Mouse (Mus musculus): ENCODE data around the gene Ehd2. TPM values are rescaled to one million over a fixed set of nuclear protein-coding genes. Genes with fewer than 3 reads are reported as not detected.

Gene Ehd2
- polyA plus RNA-seq, 1 experiment from 2014 or later = 67.1 TPM

- peaks cover 18% of the 10 kb centered on the region for H3K4me1 ChIP-seq (ENCODE audit: control insufficient read depth, insufficient read depth, low read length)
- H3K27me3 ChIP-seq (replicated peaks; ENCODE audit: control insufficient read depth, insufficient read depth, low read length) = no peaks in the 10 kb centered on the region
- 84% methylated on average over 8 of the region's 8 CpGs for WGBS
- no peak overlapping the region for H3K4me2 ChIP-seq (ENCODE audit: low read depth, low read length)
- no peak for ATAC-seq (ENCODE audit: low read depth)
- no peaks in the 10 kb centered on the region for H3K9me3 ChIP-seq (ENCODE audit: control insufficient read depth, low read length)
- H3K27ac ChIP-seq (replicated peaks; ENCODE audit: low read depth, low read length) = no peak overlapping the region
- no peak overlapping the region for H3K4me3 ChIP-seq (ENCODE audit: low read depth, low read length)
- no peak overlapping the region for H3K9ac ChIP-seq (ENCODE audit: low read depth, low read length)
- H3K36me3 ChIP-seq (ENCODE audit: control insufficient read depth, insufficient read depth, low read length) = peaks cover 41% of the 10 kb centered on the region
- no peak for DNase-seq (ENCODE audit: low spot score)
Measured at GRCm38 (mm10) chr7:15968322-15968721, 955 bp upstream of the Ehd2 start.

- no peak for DNase-seq (ENCODE audit: low spot score)
- Histone ChIP-seq H3K4me1 (ENCODE audit: control insufficient read depth, insufficient read depth, low read length) (peaks cover 35% of the 10 kb centered on the region), H3K9ac (ENCODE audit: low read depth, low read length) (peak overlapping the region; percentile 75), H3K4me3 (ENCODE audit: low read depth, low read length) (peak overlapping the region; percentile 52), H3K36me3 (ENCODE audit: control insufficient read depth, insufficient read depth, low read length) (peaks cover 23% of the 10 kb centered on the region), H3K4me2 (ENCODE audit: low read depth, low read length) (peak overlapping the region; percentile 59), H3K27ac (replicated peaks; ENCODE audit: low read depth, low read length) (0 out of 2 replicates have a peak overlapping the region, but pooled peaks have one; percentile 48), H3K27me3 (replicated peaks; ENCODE audit: control insufficient read depth, insufficient read depth, low read length) (no peaks in the 10 kb centered on the region), H3K9me3 (ENCODE audit: control insufficient read depth, low read length) (no peaks in the 10 kb centered on the region)
- 73% methylated on average over 3 of the region's 3 CpGs for WGBS
- no peak for ATAC-seq (ENCODE audit: low read depth)
Measured at GRCm38 (mm10) chr7:15966489-15966888, 878 bp downstream of the Ehd2 start.

GRCm38 (mm10) chr7:15963798-15964652 is 3.3 kb downstream of the Ehd2 start:
- peak overlapping the region; percentile 9; the same call in 1 of the 2 replicates for H3K9ac ChIP-seq (ENCODE audit: low read depth, low read length)
- DNase-seq (ENCODE audit: low spot score) (no peak), ATAC-seq (ENCODE audit: low read depth) (no peak)
- H3K4me2 ChIP-seq (ENCODE audit: low read depth, low read length) = 0 out of 2 replicates have a peak overlapping the region, but pooled peaks have one; percentile 41
- no peaks in the 10 kb centered on the region for H3K27me3 ChIP-seq (replicated peaks; ENCODE audit: control insufficient read depth, insufficient read depth, low read length)
- H3K4me1 ChIP-seq (ENCODE audit: control insufficient read depth, insufficient read depth, low read length) = peaks cover 41% of the 10 kb centered on the region
- H3K36me3 ChIP-seq (ENCODE audit: control insufficient read depth, insufficient read depth, low read length) = peaks cover 20% of the 10 kb centered on the region
- WGBS = 83% methylated on average over 32 of the region's 32 CpGs
- peak overlapping the region; percentile 89 for H3K27ac ChIP-seq (replicated peaks; ENCODE audit: low read depth, low read length)
- H3K9me3 ChIP-seq (ENCODE audit: control insufficient read depth, low read length) = no peaks in the 10 kb centered on the region
- no peak overlapping the region for H3K4me3 ChIP-seq (ENCODE audit: low read depth, low read length)

GRCm38 (mm10) chr7:15962311-15963288 is 4.8 kb downstream of the Ehd2 start:
- H3K9ac ChIP-seq (ENCODE audit: low read depth, low read length) = peak overlapping the region; percentile 34

GRCm38 (mm10) chr7:15961798-15962197 is 5.6 kb downstream of the Ehd2 start:
- no peak for ATAC-seq (ENCODE audit: low read depth)
- Histone ChIP-seq H3K4me2 (ENCODE audit: low read depth, low read length) (peak overlapping the region; percentile 41; the same call in 1 of the 2 replicates), H3K4me1 (ENCODE audit: control insufficient read depth, insufficient read depth, low read length) (peaks cover 41% of the 10 kb centered on the region), H3K4me3 (ENCODE audit: low read depth, low read length) (no peak overlapping the region), H3K27me3 (replicated peaks; ENCODE audit: control insufficient read depth, insufficient read depth, low read length) (no peaks in the 10 kb centered on the region), H3K9ac (ENCODE audit: low read depth, low read length) (no peak overlapping the region), H3K27ac (replicated peaks; ENCODE audit: low read depth, low read length) (peak overlapping the region; percentile 89), H3K36me3 (ENCODE audit: control insufficient read depth, insufficient read depth, low read length) (peaks cover 41% of the 10 kb centered on the region), H3K9me3 (ENCODE audit: control insufficient read depth, low read length) (no peaks in the 10 kb centered on the region)
- DNase-seq (ENCODE audit: low spot score) = no peak
- 79% methylated on average over 7 of the region's 7 CpGs for WGBS

More at GRCm38 (mm10) chr7:15962311-15963288, 4.8 kb downstream of the Ehd2 start:
- ATAC-seq (ENCODE audit: low read depth) (peak; percentile 86), DNase-seq (ENCODE audit: low spot score) (peak; percentile 94)
- Histone ChIP-seq H3K4me3 (ENCODE audit: low read depth, low read length) (peak overlapping the region; percentile 5; the same call in 1 of the 2 replicates), H3K27ac (replicated peaks; ENCODE audit: low read depth, low read length) (peak overlapping the region; percentile 89), H3K36me3 (ENCODE audit: control insufficient read depth, insufficient read depth, low read length) (peaks cover 34% of the 10 kb centered on the region), H3K27me3 (replicated peaks; ENCODE audit: control insufficient read depth, insufficient read depth, low read length) (no peaks in the 10 kb centered on the region), H3K9me3 (ENCODE audit: control insufficient read depth, low read length) (no peaks in the 10 kb centered on the region), H3K4me2 (ENCODE audit: low read depth, low read length) (peak overlapping the region; percentile 41), H3K4me1 (ENCODE audit: control insufficient read depth, insufficient read depth, low read length) (peaks cover 41% of the 10 kb centered on the region)
- 8% methylated on average over 12 of the region's 12 CpGs for WGBS

- H3K9ac ChIP-seq (ENCODE audit: low read depth, low read length) = no peak overlapping the region
- ATAC-seq (ENCODE audit: low read depth) (no peak), DNase-seq (ENCODE audit: low spot score) (no peak)
- no peak overlapping the region for H3K4me2 ChIP-seq (ENCODE audit: low read depth, low read length)
- 45% methylated on average over 4 of the region's 4 CpGs for WGBS
- H3K9me3 ChIP-seq (ENCODE audit: control insufficient read depth, low read length) = no peaks in the 10 kb centered on the region
- H3K36me3 ChIP-seq (ENCODE audit: control insufficient read depth, insufficient read depth, low read length) = peaks cover 47% of the 10 kb centered on the region
- no peak overlapping the region for H3K4me3 ChIP-seq (ENCODE audit: low read depth, low read length)
- H3K27ac ChIP-seq (replicated peaks; ENCODE audit: low read depth, low read length) = peak overlapping the region; percentile 89; the same call in 1 of the 2 replicates
- H3K27me3 ChIP-seq (replicated peaks; ENCODE audit: control insufficient read depth, insufficient read depth, low read length) = no peaks in the 10 kb centered on the region
- peaks cover 37% of the 10 kb centered on the region for H3K4me1 ChIP-seq (ENCODE audit: control insufficient read depth, insufficient read depth, low read length)
Measured at GRCm38 (mm10) chr7:15961239-15961638, 6.1 kb downstream of the Ehd2 start.

- no peak overlapping the region for H3K27ac ChIP-seq (replicated peaks; ENCODE audit: low read depth, low read length)
- peaks cover 37% of the 10 kb centered on the region for H3K4me1 ChIP-seq (ENCODE audit: control insufficient read depth, insufficient read depth, low read length)
- H3K4me3 ChIP-seq (ENCODE audit: low read depth, low read length) = no peak overlapping the region
- no peak overlapping the region for H3K4me2 ChIP-seq (ENCODE audit: low read depth, low read length)
- no peaks in the 10 kb centered on the region for H3K27me3 ChIP-seq (replicated peaks; ENCODE audit: control insufficient read depth, insufficient read depth, low read length)
- no peak for ATAC-seq (ENCODE audit: low read depth)
- DNase-seq (ENCODE audit: low spot score) = no peak
- peaks cover 50% of the 10 kb centered on the region for H3K36me3 ChIP-seq (ENCODE audit: control insufficient read depth, insufficient read depth, low read length)
- 31% methylated on average over 4 of the region's 4 CpGs for WGBS
- no peaks in the 10 kb centered on the region for H3K9me3 ChIP-seq (ENCODE audit: control insufficient read depth, low read length)
- H3K9ac ChIP-seq (ENCODE audit: low read depth, low read length) = no peak overlapping the region
Measured at GRCm38 (mm10) chr7:15960691-15961090, 6.7 kb downstream of the Ehd2 start.

- ATAC-seq (ENCODE audit: low read depth) = no peak
- no peak for DNase-seq (ENCODE audit: low spot score)
- 0 out of 2 replicates have a peak, but pooled peaks cover 4% of the 10 kb centered on the region for H3K9me3 ChIP-seq (ENCODE audit: control insufficient read depth, low read length)
- H3K4me3 ChIP-seq (ENCODE audit: low read depth, low read length) = no peak overlapping the region
- no peaks in the 10 kb centered on the region for H3K27me3 ChIP-seq (replicated peaks; ENCODE audit: control insufficient read depth, insufficient read depth, low read length)
- no peak overlapping the region for H3K9ac ChIP-seq (ENCODE audit: low read depth, low read length)
- WGBS = 66% methylated on average over 5 of the region's 5 CpGs
- H3K4me2 ChIP-seq (ENCODE audit: low read depth, low read length) = no peak overlapping the region
- peaks cover 8% of the 10 kb centered on the region for H3K4me1 ChIP-seq (ENCODE audit: control insufficient read depth, insufficient read depth, low read length)
- H3K27ac ChIP-seq (replicated peaks; ENCODE audit: low read depth, low read length) = peak overlapping the region; percentile 44; the same call in 1 of the 2 replicates
- peaks cover 87% of the 10 kb centered on the region for H3K36me3 ChIP-seq (ENCODE audit: control insufficient read depth, insufficient read depth, low read length)
Measured at GRCm38 (mm10) chr7:15956143-15956542, 11.2 kb downstream of the Ehd2 start.
